Mouse (Mus musculus) layer of hippocampus, postnatal 25 days (tissue): ENCODE measurements around the gene Eloa. TPM values are rescaled to one million over a fixed set of nuclear protein-coding genes. Genes with fewer than 3 reads are reported as not detected.

Experiments
- DNase-seq, 2 experiments: peaks; one replicate each; pipeline ENCODE4 v3.0.0; 2022; ENCODE audit warnings: mixed read lengths in 2 of 2, low spot score in 1 of 2; ENCODE audit errors: extremely low spot score in 1 of 2
- total RNA-seq, 2 experiments: library from RNA; stranded (reverse); gene quantifications; 2 replicates each; pipeline ENCODE4 v1.2.3; 2021

Gene Eloa
- total RNA-seq, 2 experiments from 2014 or later: 31.3 to 31.4 TPM

DNA sequence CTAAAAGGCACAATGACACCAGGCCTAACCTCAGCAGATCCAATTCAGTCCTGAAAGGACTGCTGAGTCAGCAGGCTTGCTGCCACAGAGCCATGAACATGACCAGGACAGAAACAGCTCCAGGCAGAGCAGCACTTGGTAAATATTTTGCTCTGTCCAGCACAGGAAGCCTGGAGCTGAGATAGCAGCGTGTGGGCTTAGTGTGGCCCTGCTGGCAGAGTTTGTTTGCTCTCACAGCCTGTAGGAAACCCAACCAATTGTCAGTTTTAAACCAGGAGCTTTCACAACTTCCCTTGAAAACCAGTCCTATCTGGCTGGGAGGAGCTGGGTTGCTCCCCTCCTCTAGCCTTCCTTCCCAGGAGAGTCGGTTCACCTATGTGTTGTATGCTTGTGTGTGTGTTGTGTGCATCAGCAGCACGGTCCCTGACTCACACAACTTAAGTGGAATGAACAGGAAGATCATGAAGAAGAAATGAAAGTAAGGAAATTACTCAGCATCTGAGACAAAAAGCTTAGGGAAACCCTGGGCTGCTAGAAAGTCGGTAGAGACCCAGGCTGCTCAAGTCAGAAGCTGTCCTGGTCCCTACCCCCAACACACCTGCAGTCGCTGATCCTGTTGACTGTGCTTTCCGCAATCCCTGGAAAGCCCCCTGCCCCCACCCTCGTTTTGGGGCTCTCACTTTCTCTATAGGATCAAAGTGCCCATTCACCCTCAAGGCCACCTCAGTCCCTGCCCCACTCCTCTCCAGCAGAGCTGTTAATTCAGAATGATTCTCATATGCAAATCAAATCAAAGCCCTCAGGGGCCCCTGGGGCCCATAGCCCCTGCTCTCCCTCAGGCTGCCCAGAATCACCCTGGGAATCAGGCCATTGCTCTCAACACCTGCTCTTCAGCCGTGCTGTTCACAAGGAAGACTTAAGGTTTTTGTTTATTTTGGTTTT is 9.7 kb upstream of the Eloa start:
- no peak for DNase-seq

DNA sequence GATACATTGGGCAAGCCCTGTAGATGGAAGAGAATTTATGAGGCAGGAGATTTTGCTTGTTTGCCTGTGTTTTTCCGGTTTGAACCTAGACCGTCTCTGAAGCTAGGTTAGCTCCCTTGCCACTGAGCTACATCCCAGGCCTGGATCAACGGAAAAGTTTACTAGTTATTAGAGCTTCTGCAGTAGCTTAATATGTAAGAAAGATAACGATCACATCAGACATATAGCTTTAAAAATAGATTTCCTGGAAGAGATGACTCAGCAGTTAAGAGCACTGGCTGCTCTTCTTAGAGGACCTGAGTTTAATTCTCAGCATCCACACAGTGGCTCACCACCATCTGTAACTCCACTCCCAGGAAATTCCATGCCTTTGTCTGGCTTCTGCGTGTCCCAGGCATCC is 7.1 kb upstream of the Eloa start:
- no peak for DNase-seq

DNA sequence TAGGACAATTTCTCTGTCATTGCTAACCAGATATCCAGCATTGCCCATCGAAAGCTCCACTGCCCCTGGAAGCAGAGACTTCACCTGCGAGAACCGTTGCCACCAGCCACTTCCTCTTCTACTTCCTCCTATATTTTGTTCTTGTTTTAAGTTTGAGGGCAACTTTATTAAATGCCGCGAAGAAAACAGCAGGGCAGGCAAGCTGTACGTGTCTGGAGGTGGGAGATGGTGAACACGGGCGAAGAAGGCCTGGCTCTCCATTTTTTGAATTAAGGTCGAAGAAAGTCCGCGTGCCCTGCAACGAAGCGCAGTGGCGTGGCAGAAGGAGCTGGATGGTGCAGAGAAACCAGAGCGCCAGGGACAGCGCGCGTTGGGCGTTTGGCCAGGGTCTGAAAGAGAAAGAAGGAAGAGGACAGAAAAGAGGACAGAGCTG is 6.6 kb upstream of the Eloa start:
- no peak for DNase-seq

DNA sequence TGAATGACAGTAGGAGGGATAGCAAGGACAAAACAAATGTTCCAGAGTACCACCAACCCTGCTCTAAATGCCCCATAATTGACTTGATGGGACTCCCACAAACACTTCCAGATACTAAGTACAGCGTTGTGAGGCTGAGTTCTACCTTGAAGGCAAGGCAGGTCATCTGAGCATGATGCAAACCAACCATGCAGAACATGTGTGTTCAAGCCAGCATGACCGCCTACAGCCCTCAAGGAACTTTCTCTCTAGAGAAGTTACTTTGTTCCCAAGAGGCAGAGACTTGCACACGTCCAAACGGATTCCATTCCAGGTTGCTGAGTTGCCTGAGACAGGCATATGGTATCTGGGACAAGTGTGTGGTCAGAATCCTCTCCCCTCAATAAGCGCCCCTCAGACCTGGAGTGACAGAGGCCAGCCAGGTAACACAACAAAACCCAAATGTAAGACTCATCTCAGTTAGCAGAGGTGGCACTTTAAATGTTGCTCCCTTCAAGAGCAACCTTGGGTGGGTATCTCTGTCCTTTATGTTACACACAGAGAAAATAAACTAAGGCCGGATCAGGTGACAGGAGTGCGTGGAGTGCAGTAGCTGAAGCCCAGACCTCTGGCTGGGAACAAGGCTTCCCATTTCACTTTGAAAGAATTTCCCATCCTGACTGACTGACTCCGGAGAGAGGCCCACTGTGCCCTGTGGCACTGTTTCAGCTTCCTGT is 6.0 kb upstream of the Eloa start:
- no peak for DNase-seq

DNA sequence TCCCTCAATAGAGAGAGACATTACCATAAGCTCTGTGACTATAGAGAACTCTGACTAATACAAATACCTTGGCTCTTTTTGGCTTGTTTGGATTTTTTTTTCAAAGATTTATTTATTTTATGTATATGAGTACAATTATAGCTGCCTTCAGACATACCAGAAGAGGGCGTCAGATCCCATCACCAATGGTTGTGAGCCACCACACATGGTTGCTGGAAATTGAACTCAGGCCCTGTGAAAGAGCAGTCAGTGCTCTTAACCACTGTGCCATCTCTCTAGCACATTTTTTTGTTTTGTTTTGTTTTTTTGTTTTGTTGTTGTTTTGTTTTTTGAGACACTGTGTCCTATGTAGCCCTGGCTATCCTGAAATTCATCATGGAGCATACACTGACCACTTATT is 3.8 kb upstream of the Eloa start:
- DNase-seq: no peak

DNA sequence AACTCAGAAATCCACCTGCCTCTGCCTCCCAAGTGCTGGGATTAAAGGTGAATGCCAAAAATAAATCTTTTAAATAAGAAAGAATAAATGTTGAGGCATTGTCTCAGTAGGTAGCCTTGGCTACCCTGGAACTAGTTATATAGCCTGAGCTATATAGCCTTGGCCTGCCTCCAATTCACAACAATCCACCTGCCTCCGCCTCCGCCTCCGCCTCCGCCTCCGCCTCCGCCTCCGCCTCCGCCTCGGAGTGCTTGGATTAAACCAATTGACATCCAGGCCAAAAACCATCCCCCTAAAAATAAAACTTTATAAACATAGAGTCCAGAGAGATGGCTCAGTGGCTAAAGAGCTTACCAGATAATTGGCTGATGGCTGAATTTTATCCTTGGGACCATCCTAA is 1.4 kb upstream of the Eloa start:
- no peak for DNase-seq

DNA sequence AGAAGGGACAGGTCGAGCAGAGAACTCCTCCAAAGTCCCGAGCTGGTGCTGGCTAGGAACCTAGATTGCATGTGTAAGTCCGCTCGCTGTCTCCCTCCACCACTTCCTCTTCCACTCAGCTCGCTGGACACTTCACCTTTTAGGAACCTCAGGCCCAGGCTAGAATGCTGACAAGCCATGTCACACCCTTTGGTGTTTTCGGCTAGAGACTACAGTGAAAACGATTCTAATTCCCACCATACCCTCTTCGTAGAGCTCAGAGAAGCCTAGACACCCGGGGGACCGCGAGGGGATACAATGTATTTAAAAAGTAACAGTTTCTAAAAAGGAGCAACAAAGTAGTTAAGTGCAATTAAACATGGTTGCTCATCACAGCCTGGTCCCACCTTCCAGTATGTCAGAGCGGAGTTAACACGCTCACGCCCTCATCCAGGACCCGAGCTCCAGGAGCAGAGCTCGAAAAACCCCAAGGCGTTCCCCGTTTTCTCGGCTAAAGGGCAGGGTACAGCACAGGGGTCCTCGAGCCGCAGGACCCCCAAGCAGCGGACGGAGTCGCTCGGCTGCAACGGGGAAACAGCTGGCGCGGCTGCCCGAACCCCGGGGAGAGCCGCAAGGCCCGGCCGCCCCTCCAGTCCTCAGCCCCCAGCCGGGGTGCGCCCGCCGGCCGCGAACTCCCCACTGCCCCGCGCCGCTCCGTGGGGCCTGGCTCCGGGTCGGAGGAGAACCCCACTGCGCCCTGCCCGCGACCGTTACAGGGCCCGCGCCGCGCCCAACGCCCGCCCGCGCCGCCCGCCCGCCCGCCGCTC is 617 bp downstream of the Eloa start:
- DNase-seq: no peak

DNA sequence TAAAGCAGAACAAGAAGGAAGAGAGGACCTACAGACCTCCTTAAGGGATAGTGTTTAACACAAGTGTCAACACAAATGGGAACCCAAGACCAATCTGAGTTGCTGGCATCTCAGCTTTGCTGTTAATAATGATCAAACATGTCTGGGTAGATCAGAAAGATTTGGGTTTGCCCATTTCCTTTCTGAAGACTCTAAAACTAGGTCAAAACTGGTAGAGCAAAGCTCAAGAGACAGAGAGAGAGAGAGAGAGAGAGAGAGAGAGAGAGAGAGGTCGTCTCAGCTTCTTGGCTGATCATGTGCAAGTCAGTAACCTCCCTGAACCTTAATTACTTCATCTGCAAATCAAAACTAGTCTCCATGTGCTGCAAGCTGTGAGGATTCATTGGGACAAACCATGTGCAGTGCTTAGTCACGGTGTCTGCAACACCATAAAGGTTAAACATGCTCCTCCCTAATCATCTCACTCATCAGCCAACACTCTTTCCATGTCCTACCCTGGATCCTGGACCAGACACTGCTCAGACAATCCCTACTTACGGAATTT is 5.4 kb downstream of the Eloa start:
- DNase-seq: no peak

DNA sequence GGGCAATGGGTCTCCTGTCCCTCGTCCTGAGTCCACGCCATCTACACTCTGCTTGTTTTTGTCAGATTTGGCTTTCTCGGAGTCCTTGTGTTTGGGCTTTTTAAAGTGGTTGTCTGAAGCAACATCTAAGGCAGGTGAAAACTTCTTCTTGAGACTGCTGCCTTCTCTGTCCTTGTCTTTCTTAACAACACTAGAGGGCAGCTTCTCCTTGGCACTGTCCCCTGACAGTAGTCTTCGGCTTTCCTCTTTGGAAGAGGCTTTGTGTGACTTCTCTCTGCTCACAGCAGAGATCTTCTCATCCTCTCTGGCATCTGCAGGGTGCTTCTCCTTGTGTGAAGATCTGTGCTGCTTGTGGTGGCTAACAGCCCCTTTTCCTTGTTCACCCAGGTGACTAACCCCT is 11.0 kb downstream of the Eloa start:
- no peak for DNase-seq

DNA sequence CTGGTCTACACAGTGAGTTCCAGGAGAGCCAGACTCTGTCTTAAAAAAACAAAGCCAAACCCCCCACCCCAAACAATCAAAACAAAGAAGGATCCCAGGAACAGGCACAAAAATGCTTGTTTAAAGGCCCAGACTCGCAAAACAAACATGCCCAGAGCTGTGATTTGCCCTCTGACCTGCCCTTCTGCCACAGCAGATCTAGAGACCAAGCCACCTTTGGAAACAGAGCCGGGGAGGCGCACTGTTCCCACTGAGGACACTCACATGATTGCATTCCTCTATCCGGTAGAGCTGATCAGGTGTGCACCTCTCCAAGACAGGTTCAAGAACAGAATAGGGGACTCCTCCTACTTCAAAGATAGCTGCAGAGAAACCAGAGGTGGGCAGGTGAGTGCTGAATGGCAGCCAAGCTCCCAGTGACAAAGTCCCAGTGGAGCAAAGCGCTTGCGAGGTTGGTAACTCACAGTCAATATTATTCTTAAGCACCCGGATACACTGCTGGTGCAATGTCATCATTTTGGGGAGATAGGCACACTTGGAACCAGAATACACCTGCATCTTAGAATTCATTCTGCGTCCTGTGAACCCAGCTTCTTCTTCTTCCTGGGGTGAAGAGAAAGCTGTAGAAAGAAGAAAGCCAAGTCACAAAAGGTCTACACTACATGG is 12.6 kb downstream of the Eloa start:
- DNase-seq: no peak

DNA sequence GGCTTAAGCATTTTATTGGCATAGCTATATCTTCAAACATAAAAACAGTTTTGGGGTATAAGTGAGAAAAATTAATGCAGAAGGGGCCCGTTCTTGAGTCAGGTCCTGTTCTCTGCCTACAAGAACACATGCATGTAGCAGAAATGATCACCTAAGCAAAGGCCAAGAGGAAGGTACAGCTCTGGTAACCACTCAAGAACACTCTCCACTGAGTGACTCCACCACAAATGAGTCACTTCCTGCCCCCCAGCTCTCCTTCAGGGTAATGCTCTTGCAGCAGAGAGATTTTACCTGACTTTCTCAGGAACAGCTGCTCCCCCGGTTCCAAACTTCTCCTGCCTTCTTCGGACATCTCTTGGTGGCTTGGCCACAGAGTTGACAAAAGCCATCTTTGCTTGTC is 14.7 kb downstream of the Eloa start:
- DNase-seq: no peak

DNA sequence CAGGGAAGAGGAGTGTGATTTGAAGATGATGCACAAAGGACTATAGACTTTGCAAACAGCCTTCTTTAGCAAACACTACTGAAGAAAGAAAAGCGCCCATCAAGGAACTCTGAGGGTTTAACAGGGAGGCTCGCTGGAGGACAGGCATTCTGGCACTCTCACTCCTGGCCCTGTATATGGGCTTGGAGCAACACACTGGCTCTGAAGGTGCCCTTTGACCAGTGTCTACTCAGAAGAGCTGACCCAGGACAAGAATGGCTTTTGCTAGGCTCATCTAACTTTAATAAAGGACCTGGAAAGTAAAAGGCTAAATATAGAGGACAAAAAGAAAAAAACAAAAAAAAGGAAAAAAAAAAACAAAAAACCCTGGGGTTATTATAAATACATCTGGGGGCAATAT is 16.6 kb downstream of the Eloa start:
- DNase-seq: no peak

DNA sequence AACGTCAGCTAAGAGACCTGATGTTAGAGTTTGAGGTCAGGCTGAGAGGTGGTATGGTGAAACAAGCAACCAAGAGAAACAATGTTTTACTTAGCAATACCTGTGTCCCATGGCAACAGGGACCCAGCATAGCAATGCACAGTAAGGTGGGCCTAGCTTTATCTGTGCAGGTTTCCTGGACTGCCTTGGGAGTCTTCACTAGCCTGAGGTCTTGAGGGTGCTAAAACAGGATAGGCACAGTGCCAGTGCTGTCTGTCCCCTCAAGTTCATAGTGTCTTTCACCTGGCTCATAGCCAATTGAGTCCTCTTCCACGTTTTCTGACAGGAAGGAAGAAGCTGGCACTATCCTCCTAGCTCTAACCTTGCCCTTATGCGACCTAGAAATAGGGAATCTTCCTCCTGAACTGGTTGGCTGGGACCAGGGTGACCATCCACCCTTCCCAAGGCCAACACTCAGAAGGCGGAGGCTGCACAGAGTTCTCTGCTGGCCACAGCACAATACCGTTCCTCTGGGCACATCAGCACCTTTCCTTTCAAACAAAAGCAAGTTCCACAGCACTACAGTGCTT is 17.4 kb downstream of the Eloa start:
- DNase-seq: no peak

DNA sequence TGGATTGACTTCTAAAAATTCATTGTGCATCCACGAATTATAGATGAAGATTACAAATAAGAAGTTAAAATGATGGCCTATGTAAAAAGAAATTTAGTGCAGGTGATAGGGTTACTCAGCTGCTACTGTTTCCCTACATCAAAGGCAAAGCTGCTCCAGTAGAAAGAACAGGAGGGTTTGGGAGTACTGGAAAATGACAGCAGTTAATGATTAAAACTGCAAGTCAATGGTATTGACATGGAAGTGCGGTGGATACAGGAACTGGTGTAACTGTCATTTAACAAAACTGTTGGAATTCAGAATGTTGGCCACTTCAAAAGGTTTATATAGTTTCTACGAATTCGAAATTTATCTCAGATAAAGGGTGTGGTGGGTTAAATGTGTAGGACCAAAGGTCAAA is 26.4 kb downstream of the Eloa start:
- no peak for DNase-seq

DNA sequence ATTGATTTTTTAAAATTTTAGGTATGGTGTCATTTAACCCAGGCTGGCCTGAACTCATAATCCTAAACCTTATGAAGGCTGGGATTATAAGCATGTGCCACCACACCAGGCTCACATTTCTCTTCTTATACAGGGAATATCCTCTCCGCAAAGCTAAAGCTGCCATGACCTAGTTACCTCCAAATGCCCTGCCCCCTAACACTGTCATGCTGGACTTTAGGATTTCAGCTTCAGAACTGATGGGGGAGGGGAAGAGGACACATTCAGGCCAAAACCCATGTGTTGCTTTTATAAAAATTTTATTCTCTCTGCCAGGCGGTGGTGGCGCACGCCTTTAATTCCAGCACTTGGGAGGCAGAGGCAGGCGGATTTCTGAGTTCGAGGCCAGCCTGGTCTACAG is 27.6 kb downstream of the Eloa start:
- no peak for DNase-seq

DNA sequence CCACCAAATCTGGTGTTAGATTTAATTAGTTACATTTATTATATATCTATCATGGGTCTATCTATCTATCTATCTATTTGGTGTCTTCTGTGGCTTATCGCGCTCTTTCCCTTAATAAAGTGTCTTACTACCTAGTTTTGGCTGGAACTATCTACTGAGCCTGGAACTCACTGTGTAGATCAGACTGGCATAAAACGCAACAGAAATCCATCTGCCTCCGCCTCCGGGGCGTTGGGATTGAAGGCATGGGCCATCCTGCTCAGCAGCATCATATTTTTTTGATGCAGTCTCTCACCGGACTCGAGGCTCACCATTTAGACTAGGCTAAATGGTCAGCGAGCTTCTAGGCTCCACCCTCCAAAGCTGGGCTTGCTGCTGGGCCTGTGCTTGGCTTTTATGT is 33.8 kb downstream of the Eloa start:
- DNase-seq: no peak

DNA sequence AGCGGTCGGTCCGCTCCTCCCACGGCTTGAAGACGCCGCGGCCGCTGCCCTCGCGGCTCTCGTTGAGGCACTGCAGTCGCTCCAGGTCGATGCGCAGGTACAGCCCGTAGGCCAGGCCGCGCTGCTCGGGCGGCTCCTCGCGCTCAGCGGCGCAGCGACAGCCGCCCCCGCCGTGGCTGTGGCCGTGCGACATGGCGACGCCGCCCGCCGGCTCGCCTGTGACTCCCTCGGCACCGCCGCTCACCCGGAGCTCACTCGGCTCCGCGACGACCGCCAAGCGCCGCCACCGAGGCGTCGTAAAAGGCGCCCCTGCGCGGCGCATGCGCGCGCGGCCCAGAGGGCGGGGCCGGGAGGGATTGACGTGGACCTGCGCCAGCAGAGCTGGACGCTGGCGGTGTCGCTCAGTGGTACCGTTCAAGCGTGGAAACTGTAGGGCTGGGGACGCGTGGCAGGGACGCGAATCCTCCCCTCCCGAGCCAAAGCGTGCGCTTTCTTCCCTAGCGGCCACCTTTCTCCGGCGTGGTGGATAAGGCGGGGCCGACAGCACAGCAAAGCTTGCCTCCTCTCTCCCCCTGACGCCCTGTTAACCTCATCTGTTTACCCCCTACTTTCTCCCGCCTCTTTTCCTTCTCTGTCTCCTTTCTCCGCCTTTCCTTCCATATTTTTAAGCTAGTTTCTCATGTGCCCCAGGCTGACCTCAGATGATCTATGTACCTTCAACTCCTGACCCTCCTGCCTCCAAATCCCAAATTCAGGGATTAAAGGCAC is 34.4 kb downstream of the Eloa start, which contains the start of gene Pithd1:
Gene Pithd1, minus strand, starts transcription at position 322 of the 768 bp plus-strand sequence.
- peak; percentile 83 to 85 for DNase-seq

DNA sequence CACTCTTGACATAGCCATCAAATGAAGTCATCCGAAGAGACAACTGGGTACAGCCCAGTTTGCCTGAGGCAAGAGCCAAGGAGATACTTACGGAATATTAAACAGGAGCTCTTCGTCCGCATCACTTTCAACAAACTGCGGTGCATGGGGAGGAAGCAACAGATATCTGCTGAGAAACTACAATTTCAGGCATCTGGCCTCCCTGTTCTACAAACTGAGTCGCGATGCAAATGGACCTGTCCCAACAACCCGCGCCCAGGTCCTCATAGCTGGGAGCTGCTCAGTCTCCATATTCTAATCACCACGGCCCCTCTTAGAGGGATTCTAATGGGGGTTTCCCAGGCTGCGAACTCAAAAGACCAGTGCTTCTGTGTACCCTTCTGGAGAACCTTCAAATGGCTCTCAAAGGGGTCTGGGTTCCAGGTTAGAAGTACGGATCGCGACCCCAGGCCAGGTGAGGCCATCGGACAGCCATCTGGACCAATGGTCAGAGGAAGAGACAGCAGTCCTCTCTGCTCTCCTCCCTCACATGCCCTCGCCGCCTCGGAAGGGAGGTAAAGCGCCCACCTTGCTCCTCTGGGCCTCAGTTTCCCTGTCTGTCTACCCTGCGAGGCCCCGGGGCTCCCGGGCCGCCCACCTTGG is 35.1 kb downstream of the Eloa start:
- DNase-seq: no peak
